18 mouse cellular contexts compared by ENCODE assay signal in genomic region chr3:79223281-79223680, GRCm38 (mm10).
DNase-seq lines count a peak whose midpoint lies in the region; ATAC-seq and TF ChIP-seq lines count a peak whose summit lies in the region.
"Had no signal": no experiment of that assay in that cellular context is flagged by ENCODE, and none has a peak within 500 bp of the region (broad histone marks: within the 10 kb centered on the region; RNA-seq: fewer than 3 reads in every experiment).

No protein-coding gene starts in this region.

- H3K36me3 ChIP-seq in stomach, embryonic 15.5 days = no peaks in the 10 kb centered on the region
- no peaks in the 10 kb centered on the region; the same call in 1 of the 2 replicates for H3K36me3 ChIP-seq in stomach, postnatal 0 days (ENCODE audit: control insufficient read depth, insufficient read depth, low read length)
- no peaks in the 10 kb centered on the region for H3K36me3 ChIP-seq in kidney, embryonic 14.5 days (ENCODE audit: control insufficient read depth, insufficient read depth, low read length)
- H3K36me3 ChIP-seq in liver, postnatal 0 days (replicated peaks; ENCODE audit: insufficient read depth, low read length) = no peaks in the 10 kb centered on the region
- no peaks in the 10 kb centered on the region for H3K36me3 ChIP-seq in forebrain, postnatal 0 days (ENCODE audit: insufficient read depth)
- H3K36me3 ChIP-seq: heart, embryonic 10.5 days; hindbrain, embryonic 12.5 days; midbrain, embryonic 10.5 days had no signal

- H3K4me2 ChIP-seq in stomach, embryonic 15.5 days = peak overlapping the region; percentile 21; the same call in 1 of the 2 replicates
- H3K4me2 ChIP-seq in stomach, postnatal 0 days (replicated peaks; ENCODE audit: low read depth) = no peak overlapping the region
- no peak overlapping the region for H3K4me2 ChIP-seq in kidney, embryonic 14.5 days (replicated peaks; ENCODE audit: low read depth, low read length)
- H3K4me2 ChIP-seq in liver, postnatal 0 days (ENCODE audit: low read depth, low read length) = peak overlapping the region; percentile 63
- H3K4me2 ChIP-seq in forebrain, postnatal 0 days (ENCODE audit: low read depth) = no peak overlapping the region
- H3K4me2 ChIP-seq: hindbrain, embryonic 12.5 days had no signal

- no peak for TF ChIP-seq EP300 in stomach, postnatal 0 days (optimal IDR thresholded peaks at IDR 0.05)
- TF ChIP-seq EP300 in liver, postnatal 0 days (IDR thresholded peaks at IDR 0.05; ENCODE audit: low read depth) = no peak

- DNase-seq in kidney, adult 18-20 months = peak; percentile 35
- DNase-seq in kidney, postnatal 10 days = no peak
- DNase-seq in stomach, postnatal 0 days (ENCODE audit: low spot score) = no peak
- DNase-seq in liver, postnatal 0 days = no peak
- no peak for DNase-seq in forebrain, postnatal 0 days
- DNase-seq: adrenal gland, adult 2 months; cerebellum, adult 8-10 months; gastrocnemius, postnatal 36 days; right cerebral cortex, postnatal 25 days; thymus, postnatal 36 days had no signal

- H3K4me1 ChIP-seq in stomach, embryonic 15.5 days = peaks cover 3% of the 10 kb centered on the region
- H3K4me1 ChIP-seq in stomach, postnatal 0 days (replicated peaks; ENCODE audit: control insufficient read depth, insufficient read depth) = 0 out of 2 replicates have a peak, but pooled peaks cover 2% of the 10 kb centered on the region
- H3K4me1 ChIP-seq in kidney, embryonic 14.5 days (ENCODE audit: control insufficient read depth, insufficient read depth, low read length) = peaks cover 13% of the 10 kb centered on the region; the same call in 1 of the 2 replicates
- peaks cover 25% of the 10 kb centered on the region for H3K4me1 ChIP-seq in liver, postnatal 0 days (ENCODE audit: insufficient read depth)
- H3K4me1 ChIP-seq in forebrain, postnatal 0 days (ENCODE audit: insufficient read depth) = peaks cover 3% of the 10 kb centered on the region; the same call in 1 of the 2 replicates

- TF ChIP-seq CTCF in stomach, postnatal 0 days (IDR thresholded peaks at IDR 0.05; ENCODE audit: low read depth) = no peak
- 0 out of 2 replicates have a peak, but pooled peaks have one; percentile 11 for TF ChIP-seq CTCF in liver, postnatal 0 days (IDR thresholded peaks at IDR 0.05; ENCODE audit: low read depth)
- TF ChIP-seq CTCF in forebrain, postnatal 0 days (IDR thresholded peaks at IDR 0.05; ENCODE audit: low read depth) = no peak

- no peaks in the 10 kb centered on the region for H3K9me3 ChIP-seq in stomach, embryonic 15.5 days
- no peaks in the 10 kb centered on the region for H3K9me3 ChIP-seq in stomach, postnatal 0 days (ENCODE audit: control insufficient read depth, low read length)
- no peaks in the 10 kb centered on the region for H3K9me3 ChIP-seq in kidney, embryonic 14.5 days (ENCODE audit: control insufficient read depth, low read length)
- H3K9me3 ChIP-seq in liver, postnatal 0 days (ENCODE audit: low read length) = no peaks in the 10 kb centered on the region
- no peaks in the 10 kb centered on the region for H3K9me3 ChIP-seq in forebrain, postnatal 0 days (ENCODE audit: low read length)
- H3K9me3 ChIP-seq: heart, embryonic 10.5 days; hindbrain, embryonic 12.5 days; midbrain, embryonic 10.5 days had no signal

- no peak; the same call in 1 of the 2 replicates for ATAC-seq in stomach, embryonic 15.5 days (ENCODE audit: insufficient read depth, low FRiP score, low read depth)
- no peak for ATAC-seq in stomach, postnatal 0 days (ENCODE audit: low FRiP score, low TSS enrichment)
- peak; percentile 30; the same call in 1 of the 2 replicates for ATAC-seq in kidney, embryonic 14.5 days (ENCODE audit: low FRiP score, low TSS enrichment)
- ATAC-seq in liver, postnatal 0 days = peak; percentile 82
- ATAC-seq in forebrain, postnatal 0 days = no peak
- ATAC-seq in inflammation-experienced regulatory T-cells, adult 6 months = no peak
- ATAC-seq: forebrain, embryonic 14.5 days had no signal

- H3K9ac ChIP-seq in stomach, embryonic 15.5 days = no peak overlapping the region
- no peak overlapping the region for H3K9ac ChIP-seq in stomach, postnatal 0 days (ENCODE audit: low read length)
- no peak overlapping the region for H3K9ac ChIP-seq in kidney, embryonic 14.5 days (ENCODE audit: low read depth, low read length)
- no peak overlapping the region; the same call in 1 of the 2 replicates for H3K9ac ChIP-seq in liver, postnatal 0 days (replicated peaks)
- H3K9ac ChIP-seq in forebrain, postnatal 0 days = no peak overlapping the region
- H3K9ac ChIP-seq: hindbrain, embryonic 12.5 days had no signal

- H3K27ac ChIP-seq in stomach, embryonic 15.5 days = no peak overlapping the region
- H3K27ac ChIP-seq in stomach, postnatal 0 days (replicated peaks) = no peak overlapping the region
- 0 out of 2 replicates have a peak overlapping the region, but pooled peaks have one; percentile 7 for H3K27ac ChIP-seq in kidney, embryonic 14.5 days (ENCODE audit: low read depth, low read length)
- peak overlapping the region; percentile 48; the same call in 1 of the 2 replicates for H3K27ac ChIP-seq in liver, postnatal 0 days (ENCODE audit: low read depth)
- no peak overlapping the region for H3K27ac ChIP-seq in forebrain, postnatal 0 days (ENCODE audit: low read depth, low read length)
- H3K27ac ChIP-seq: heart, embryonic 10.5 days; hindbrain, embryonic 12.5 days; macrophage; midbrain, embryonic 10.5 days had no signal

- 34% methylated on average over 8 of the region's 8 CpGs for WGBS in stomach, embryonic 15.5 days
- WGBS in stomach, postnatal 0 days = 39% methylated on average over 8 of the region's 8 CpGs
- 36% methylated on average over 8 of the region's 8 CpGs for WGBS in kidney, embryonic 14.5 days
- WGBS in liver, postnatal 0 days (ENCODE audit: insufficient replicate concordance) = 59% methylated on average over 8 of the region's 8 CpGs
- 65% methylated on average over 8 of the region's 8 CpGs for WGBS in forebrain, postnatal 0 days

- no peak overlapping the region for H3K4me3 ChIP-seq in stomach, embryonic 15.5 days (replicated peaks)
- H3K4me3 ChIP-seq in stomach, postnatal 0 days (ENCODE audit: low read depth, low read length) = no peak overlapping the region
- H3K4me3 ChIP-seq in kidney, embryonic 14.5 days (ENCODE audit: low read length) = no peak overlapping the region
- H3K4me3 ChIP-seq in liver, postnatal 0 days (ENCODE audit: low read depth, low read length) = no peak overlapping the region
- no peak overlapping the region for H3K4me3 ChIP-seq in forebrain, postnatal 0 days (ENCODE audit: low read depth, low read length)
- H3K4me3 ChIP-seq: heart, embryonic 10.5 days; hindbrain, embryonic 12.5 days; midbrain, embryonic 10.5 days had no signal

- no peaks in the 10 kb centered on the region for H3K27me3 ChIP-seq in stomach, embryonic 15.5 days (replicated peaks)
- H3K27me3 ChIP-seq in stomach, postnatal 0 days (ENCODE audit: control insufficient read depth, insufficient read depth, low read length) = no peaks in the 10 kb centered on the region
- no peaks in the 10 kb centered on the region for H3K27me3 ChIP-seq in kidney, embryonic 14.5 days (ENCODE audit: control insufficient read depth, insufficient read depth, low read length)
- H3K27me3 ChIP-seq in liver, postnatal 0 days (ENCODE audit: insufficient read depth, low read length) = no peaks in the 10 kb centered on the region
- H3K27me3 ChIP-seq in forebrain, postnatal 0 days (ENCODE audit: insufficient read depth, low read length) = no peaks in the 10 kb centered on the region
- H3K27me3 ChIP-seq: hindbrain, embryonic 12.5 days had no signal

Comparison
In these comparisons a context has a peak if more than half of its experiments do, and no peak if none do; other contexts are left out.
1. H3K4me2 ChIP-seq: peak in stomach, embryonic 15.5 days (single experiment) and liver, postnatal 0 days (single experiment); none in stomach, postnatal 0 days (single experiment), kidney, embryonic 14.5 days (single experiment) and forebrain, postnatal 0 days (single experiment).
2. ATAC-seq: peak in kidney, embryonic 14.5 days (single experiment) and liver, postnatal 0 days (single experiment); none in stomach, embryonic 15.5 days (single experiment), stomach, postnatal 0 days (single experiment), forebrain, postnatal 0 days (single experiment) and inflammation-experienced regulatory T-cells, adult 6 months (single experiment).
3. H3K27ac ChIP-seq: peak in kidney, embryonic 14.5 days (single experiment) and liver, postnatal 0 days (single experiment); none in stomach, embryonic 15.5 days (single experiment), stomach, postnatal 0 days (single experiment) and forebrain, postnatal 0 days (single experiment).